ENCODE assay signal across 24 mouse cellular contexts in genomic region chr19:55463670-55464069, GRCm38 (mm10).
DNase-seq lines count a peak whose midpoint lies in the region; ATAC-seq and TF ChIP-seq lines count a peak whose summit lies in the region.
"Had no signal": no experiment of that assay in that cellular context is flagged by ENCODE, and none has a peak within 500 bp of the region (broad histone marks: within the 10 kb centered on the region; RNA-seq: fewer than 3 reads in every experiment).

No protein-coding gene starts in this region.

- peak; percentile 88 for ATAC-seq in lung, postnatal 0 days
- ATAC-seq in erythroid progenitor cell, adult 5-6 weeks (replicated peaks; ENCODE audit: low FRiP score, poor library complexity, severe bottlenecking) = no peak
- ATAC-seq: CD4-positive, CD25-positive, alpha-beta regulatory T cell, adult 4 months; forebrain, embryonic 16.5 days had no signal

- H3K9me3 ChIP-seq in lung, postnatal 0 days (ENCODE audit: low read length) = no peaks in the 10 kb centered on the region
- H3K9me3 ChIP-seq in CH12.LX (replicated peaks; ENCODE audit: low read length) = no peaks in the 10 kb centered on the region
- H3K9me3 ChIP-seq: embryonic facial prominence, embryonic 15.5 days; forebrain, embryonic 12.5 days; heart, embryonic 10.5 days; hindbrain, embryonic 12.5 days had no signal

- H3K9ac ChIP-seq in lung, postnatal 0 days (replicated peaks; ENCODE audit: low read depth) = no peak overlapping the region
- no peak overlapping the region for H3K9ac ChIP-seq in CH12.LX (ENCODE audit: insufficient read depth, low read depth)
- H3K9ac ChIP-seq: embryonic facial prominence, embryonic 15.5 days; forebrain, embryonic 12.5 days; hindbrain, embryonic 12.5 days had no signal

- no peaks in the 10 kb centered on the region for H3K27me3 ChIP-seq in lung, postnatal 0 days (replicated peaks; ENCODE audit: insufficient read depth, low read length)
- H3K27me3 ChIP-seq in CH12.LX (replicated peaks) = no peaks in the 10 kb centered on the region
- H3K27me3 ChIP-seq: embryonic facial prominence, embryonic 15.5 days; forebrain, embryonic 12.5 days; hindbrain, embryonic 12.5 days had no signal

- H3K4me2 ChIP-seq in lung, postnatal 0 days (replicated peaks; ENCODE audit: low read depth, low read length) = no peak overlapping the region
- no peak overlapping the region for H3K4me2 ChIP-seq in CH12.LX (ENCODE audit: insufficient read depth, low read depth, poor library complexity, severe bottlenecking)
- H3K4me2 ChIP-seq: embryonic facial prominence, embryonic 15.5 days; forebrain, embryonic 12.5 days; hindbrain, embryonic 12.5 days had no signal

- no peak for TF ChIP-seq CTCF in lung, postnatal 0 days (IDR thresholded peaks at IDR 0.05)
- no peak for TF ChIP-seq CTCF in CH12.LX (conservative IDR thresholded peaks at IDR 0.05 in 1 of 2, IDR thresholded peaks at IDR 0.05 in 1 of 2; ENCODE audit: low read depth in 2 of 2, low read length in 2 of 2)

- DNase-seq in heart, adult 11 months = peak; percentile 83
- DNase-seq in heart, adult 9 months (ENCODE audit: low spot score in 2 of 2) = no peak
- peak; percentile 12 to 63 for DNase-seq in kidney, postnatal 25 days
- DNase-seq in kidney, adult 8-10 months = no peak
- DNase-seq in lung, postnatal 0 days (ENCODE audit: low spot score) = peak; percentile 64
- DNase-seq in lung, postnatal 14 days = no peak
- peak; percentile 47 for DNase-seq in CH12.LX (ENCODE audit: extremely low read depth)
- DNase-seq: adrenal gland, postnatal 10 days; B cell, adult 2 months; cerebellum, adult 11 months; cerebellum, adult 8-10 months; cerebellum, postnatal 14 days; embryo, embryonic 11 days; gastrocnemius, postnatal 14 days; heart, postnatal 10 days; heart, postnatal 4 days had no signal

- H3K4me3 ChIP-seq in lung, postnatal 0 days (ENCODE audit: low read depth, low read length) = no peak overlapping the region
- H3K4me3 ChIP-seq in CH12.LX (replicated peaks in 1 of 3; ENCODE audit: low read depth in 2 of 3, low read length in 2 of 3, poor library complexity in 1 of 3) = peak overlapping the region in 1 of 3 experiments; percentile 39
- H3K4me3 ChIP-seq: embryonic facial prominence, embryonic 15.5 days; erythroblast, embryonic 14.5 days; forebrain, embryonic 12.5 days; heart, embryonic 10.5 days; hindbrain, embryonic 12.5 days had no signal

- H3K79me2 ChIP-seq in CH12.LX (replicated peaks; ENCODE audit: control insufficient read depth, extremely low read depth, insufficient read depth, poor library complexity, severe bottlenecking) = no peaks in the 10 kb centered on the region

- H3K4me1 ChIP-seq in lung, postnatal 0 days (ENCODE audit: insufficient read depth, low read depth, low read length) = no peaks in the 10 kb centered on the region
- peaks cover 19 to 34% of the 10 kb centered on the region in 2 experiments for H3K4me1 ChIP-seq in CH12.LX (ENCODE audit: control insufficient read depth in 1 of 2, insufficient read depth in 2 of 2)
- H3K4me1 ChIP-seq: forebrain, embryonic 12.5 days had no signal

- TF ChIP-seq EP300 in lung, postnatal 0 days (IDR thresholded peaks at IDR 0.05) = no peak
- no peak for TF ChIP-seq EP300 in CH12.LX (IDR thresholded peaks at IDR 0.05; ENCODE audit: low read length)

- dilution Hi-C loops in CH12.LX (cut with MboI; ENCODE audit: extremely low pct_ligation_motif_present, extremely low pct_unique_long_range_greater_than_20kb, low sequenced_read_pairs) = no loop called here

- in situ Hi-C loops in CH12.LX (cut with MboI; ENCODE audit: low pct_ligation_motif_present, low pct_unique_long_range_greater_than_20kb, low sequenced_read_pairs) = no loop called here

- WGBS in lung, postnatal 0 days = 79% methylated on average over 4 of the region's 4 CpGs

- TF ChIP-seq RAD21 in CH12.LX (IDR thresholded peaks at IDR 0.05; ENCODE audit: low read depth, low read length) = no peak

- no peak for TF ChIP-seq POLR2A in CH12.LX (IDR thresholded peaks at IDR 0.05; ENCODE audit: low read depth, low read length)

- H3K36me3 ChIP-seq in lung, postnatal 0 days (ENCODE audit: insufficient read depth, low read length) = no peaks in the 10 kb centered on the region
- H3K36me3 ChIP-seq in CH12.LX (replicated peaks in 1 of 2; ENCODE audit: control insufficient read depth in 1 of 2, insufficient read depth in 1 of 2, low read length in 1 of 2) = peaks cover 0 to 14% of the 10 kb centered on the region in 2 experiments
- H3K36me3 ChIP-seq: embryonic facial prominence, embryonic 15.5 days; forebrain, embryonic 12.5 days; heart, embryonic 10.5 days; hindbrain, embryonic 12.5 days had no signal

- no peak overlapping the region for H3K27ac ChIP-seq in lung, postnatal 0 days (ENCODE audit: low read length)
- 0 out of 2 replicates have a peak overlapping the region, but pooled peaks have one; percentile 11 for H3K27ac ChIP-seq in CH12.LX (ENCODE audit: insufficient read depth, low read depth)
- H3K27ac ChIP-seq: embryonic facial prominence, embryonic 15.5 days; forebrain, embryonic 12.5 days; heart, embryonic 10.5 days; hindbrain, embryonic 12.5 days had no signal

TF ChIP-seq in CH12.LX, 34 proteins besides CTCF, POLR2A, EP300 and RAD21:
- no peak for TF ChIP-seq MYC (IDR thresholded peaks at IDR 0.05; ENCODE audit: low read depth, low read length)
- no peak for TF ChIP-seq HCFC1 (IDR thresholded peaks at IDR 0.05; ENCODE audit: low read depth, low read length)
- no peak for TF ChIP-seq TCF12 (IDR thresholded peaks at IDR 0.05; ENCODE audit: low read depth, low read length)
- no peak for TF ChIP-seq CHD2 (IDR thresholded peaks at IDR 0.05; ENCODE audit: low read length)
- no peak for TF ChIP-seq TBP (conservative IDR thresholded peaks at IDR 0.05; ENCODE audit: low read depth, low read length)
- TF ChIP-seq MAX (IDR thresholded peaks at IDR 0.05; ENCODE audit: low read length) = no peak
- TF ChIP-seq MEF2A (IDR thresholded peaks at IDR 0.05; ENCODE audit: borderline replicate concordance, low read depth, low read length) = no peak
- no peak for TF ChIP-seq NRF1 (IDR thresholded peaks at IDR 0.05; ENCODE audit: low read depth, low read length)
- TF ChIP-seq MAFK (IDR thresholded peaks at IDR 0.05; ENCODE audit: insufficient replicate concordance, low read length) = no peak
- no peak for TF ChIP-seq PAX5 (IDR thresholded peaks at IDR 0.05; ENCODE audit: low read length)
- no peak for TF ChIP-seq KAT2A (IDR thresholded peaks at IDR 0.05; ENCODE audit: insufficient replicate concordance, low read length)
- TF ChIP-seq JUND (conservative IDR thresholded peaks at IDR 0.05; ENCODE audit: low read depth, low read length) = no peak
- TF ChIP-seq USF2 (conservative IDR thresholded peaks at IDR 0.05; ENCODE audit: low read depth, low read length) = no peak
- TF ChIP-seq JUN (IDR thresholded peaks at IDR 0.05; ENCODE audit: insufficient read depth, low read depth, low read length) = no peak
- TF ChIP-seq MXI1 (IDR thresholded peaks at IDR 0.05; ENCODE audit: low read depth, low read length) = no peak
- TF ChIP-seq ZKSCAN1 (IDR thresholded peaks at IDR 0.05; ENCODE audit: borderline replicate concordance, low read depth, low read length) = no peak
- TF ChIP-seq SIN3A (IDR thresholded peaks at IDR 0.05; ENCODE audit: low read length) = no peak
- TF ChIP-seq SMC3 (IDR thresholded peaks at IDR 0.05; ENCODE audit: low read depth, low read length) = no peak

Comparison
In these comparisons a context has a peak if more than half of its experiments do, and no peak if none do; other contexts are left out.
1. DNase-seq: peak in heart, adult 11 months (single experiment), kidney, postnatal 25 days (2 of 2), lung, postnatal 0 days (single experiment) and CH12.LX (single experiment); none in heart, adult 9 months (0 of 2), kidney, adult 8-10 months (0 of 2) and lung, postnatal 14 days (single experiment).